Mouse (Mus musculus) G1E (cell line): ENCODE measurements at regions not wholly inside any gene's neighbourhood (a gene's known extent, or its start where the extent isn't known, plus 50 kb on each side); places are given as distances from the start of the nearest gene placed in this dataset.

Source experiments
- CTCF ChIP-seq: IDR thresholded peaks from 2 replicates; pipeline ENCODE4 v1.5.1; 2012; ENCODE audit warnings: low read depth, low read length, inconsistent platforms, mixed read lengths
- GATA1 ChIP-seq: IDR thresholded peaks from 2 replicates; pipeline ENCODE4 v1.6.1; 2012; ENCODE audit warnings: borderline replicate concordance, low read length, inconsistent platforms, mixed read lengths
- GATA2 ChIP-seq: IDR thresholded peaks from 2 replicates; pipeline ENCODE4 v1.6.1; 2012; ENCODE audit warnings: low read depth, low read length, inconsistent platforms, borderline replicate concordance
- POLR2AphosphoS5 ChIP-seq: IDR thresholded peaks from 2 replicates; pipeline ENCODE4 v1.6.1; 2012; ENCODE audit warnings: low read depth, low read length, inconsistent platforms; ENCODE audit not compliant: insufficient replicate concordance
- TAL1 ChIP-seq: conservative IDR thresholded peaks from 2 replicates; pipeline ENCODE4 v1.6.1; 2012; ENCODE audit warnings: low read depth, low read length, inconsistent platforms, mixed read lengths

- TF ChIP-seq CTCF (no peak), POLR2AphosphoS5 (no peak), GATA1 (no peak), TAL1 (no peak), GATA2 (no peak)
Measured at GRCm38 (mm10) chr14:17484866-17485265, 175.2 kb upstream of the Thrb start.
